Mouse (Mus musculus) heart, postnatal 10 days (tissue): Measurements from ENCODE around the gene Sprr3. TPM values are rescaled to one million over a fixed set of nuclear protein-coding genes. Genes with fewer than 3 reads are reported as not detected.
"Not testable (repeated sequence)": the region's sequence is repeated elsewhere in the genome, so short reads cannot be mapped to it uniquely, and the experiment has no call there.

Experiments used
- DNase-seq, 2 experiments: peaks; one replicate each; pipeline ENCODE4 v3.0.0; 2021
- intact Hi-C: fragments of 180-260 bp; cut with DNase I; formaldehyde crosslinking; loops from one replicate; pipeline ENCODE4 v1.15.1; 2025
- total RNA-seq, 2 experiments: library from RNA; stranded (reverse); gene quantifications; 2 replicates each; pipeline ENCODE4 v1.2.3; 2021

Gene Sprr3
- not detected for total RNA-seq

GRCm38 (mm10) chr3:92458620-92459019 lies at the start of gene Sprr3:
Gene Sprr3, minus strand, starts transcription at chr3:92458720.
- DNase-seq: no peak
- intact Hi-C loops: no loop called here

- no peak for DNase-seq
- intact Hi-C loops: no loop called here
Observed at GRCm38 (mm10) chr3:92508185-92508584, 49.7 kb upstream of the Sprr3 start.

GRCm38 (mm10) chr3:92503528-92503927 lies 45.0 kb upstream of the Sprr3 start:
- intact Hi-C loops: no loop called here
- no peak for DNase-seq

GRCm38 (mm10) chr3:92500393-92500792 lies 41.9 kb upstream of the Sprr3 start, which contains the start of gene Sprr4:
Gene Sprr4, minus strand, starts transcription at chr3:92500493.
- intact Hi-C loops: no loop called here

GRCm38 (mm10) chr3:92490262-92490661 lies 31.7 kb upstream of the Sprr3 start:
- DNase-seq, intact Hi-C loops: not testable (repeated sequence)

More at GRCm38 (mm10) chr3:92500393-92500792, 41.9 kb upstream of the Sprr3 start, which contains the start of gene Sprr4:
- DNase-seq: no peak

- intact Hi-C loops: no loop called here
- DNase-seq: no peak
Observed at GRCm38 (mm10) chr3:92486307-92486706, 27.8 kb upstream of the Sprr3 start.

GRCm38 (mm10) chr3:92485863-92486262 lies 27.3 kb upstream of the Sprr3 start, which contains the start of gene Sprr1a:
Gene Sprr1a, minus strand, starts transcription at chr3:92485895.
- DNase-seq: no peak
- intact Hi-C loops: no loop called here

GRCm38 (mm10) chr3:92481249-92481648 lies 22.7 kb upstream of the Sprr3 start:
- DNase-seq, intact Hi-C loops: not testable (repeated sequence)

GRCm38 (mm10) chr3:92470111-92470510 lies 11.6 kb upstream of the Sprr3 start:
- intact Hi-C loops: no loop called here
- DNase-seq: no peak

- peak in 1 of 2 experiments; percentile 2 for DNase-seq
Observed at GRCm38 (mm10) chr3:92467424-92467823, 8.9 kb upstream of the Sprr3 start.

GRCm38 (mm10) chr3:92466576-92466975 lies 8.1 kb upstream of the Sprr3 start:
- DNase-seq: no peak
- intact Hi-C loops: no loop called here

More at GRCm38 (mm10) chr3:92467424-92467823, 8.9 kb upstream of the Sprr3 start:
- intact Hi-C loops: no loop called here

GRCm38 (mm10) chr3:92455151-92455550 lies 3.4 kb downstream of the Sprr3 start:
- intact Hi-C loops: no loop called here
- no peak for DNase-seq

- intact Hi-C loops: no loop called here
- no peak for DNase-seq
Observed at GRCm38 (mm10) chr3:92440177-92440576, 18.3 kb downstream of the Sprr3 start.

- intact Hi-C loops: no loop called here
- DNase-seq: no peak
Observed at GRCm38 (mm10) chr3:92438689-92439088, 19.8 kb downstream of the Sprr3 start, which contains the start of gene Sprr1b. Gene Sprr1b, minus strand, starts transcription at chr3:92438789.

GRCm38 (mm10) chr3:92432282-92432681 lies 26.2 kb downstream of the Sprr3 start, which contains the start of gene Sprr2k:
Gene Sprr2k, plus strand, starts transcription at chr3:92432582.
- intact Hi-C loops: no loop called here
- DNase-seq: no peak

GRCm38 (mm10) chr3:92429323-92429722 lies 29.2 kb downstream of the Sprr3 start, which contains the start of gene Gm9774:
Gene Gm9774, minus strand, starts transcription at chr3:92429423.
- intact Hi-C loops: no loop called here

GRCm38 (mm10) chr3:92417782-92418181 lies 40.7 kb downstream of the Sprr3 start, which contains the start of gene Sprr2j-ps:
Gene Sprr2j-ps, plus strand, starts transcription at chr3:92418082.
- intact Hi-C loops: no loop called here
- no peak for DNase-seq

More at GRCm38 (mm10) chr3:92429323-92429722, 29.2 kb downstream of the Sprr3 start, which contains the start of gene Gm9774:
- DNase-seq: no peak

GRCm38 (mm10) chr3:92407691-92408090 lies 50.8 kb downstream of the Sprr3 start, which contains the start of gene Sprr2i:
Gene Sprr2i, plus strand, starts transcription at chr3:92407991.
- intact Hi-C loops: no loop called here
- DNase-seq: no peak
